ENCODE assay signal across 30 mouse cellular contexts in genomic region chr16:38782524-38783067, GRCm38 (mm10). TPM values are rescaled to one million over a fixed set of nuclear protein-coding genes. Genes with fewer than 3 reads are reported as not detected.
DNase-seq lines count a peak whose midpoint lies in the region; ATAC-seq and TF ChIP-seq lines count a peak whose summit lies in the region.
"Had no signal": no experiment of that assay in that cellular context is flagged by ENCODE, and none has a peak within 500 bp of the region (broad histone marks: within the 10 kb centered on the region; RNA-seq: fewer than 3 reads in every experiment).

No protein-coding gene starts in this region.

- H3K36me3 ChIP-seq in hindbrain, embryonic 15.5 days: no peaks in the 10 kb centered on the region
- no peaks in the 10 kb centered on the region for H3K36me3 ChIP-seq in hindbrain, embryonic 12.5 days
- no peaks in the 10 kb centered on the region for H3K36me3 ChIP-seq in neural tube, embryonic 14.5 days (ENCODE audit: control insufficient read depth, insufficient read depth, low read length)
- H3K36me3 ChIP-seq: forebrain, embryonic 12.5 days; G1E; kidney, embryonic 15.5 days; limb, embryonic 12.5 days; lung, embryonic 15.5 days; midbrain, embryonic 12.5 days; stomach, embryonic 15.5 days had no signal

- no peak overlapping the region for H3K27ac ChIP-seq in hindbrain, embryonic 15.5 days (replicated peaks)
- no peak overlapping the region for H3K27ac ChIP-seq in hindbrain, embryonic 12.5 days
- H3K27ac ChIP-seq in neural tube, embryonic 14.5 days (ENCODE audit: low read depth, low read length): no peak overlapping the region
- H3K27ac ChIP-seq: forebrain, embryonic 12.5 days; kidney, embryonic 15.5 days; left cerebral cortex, adult 2 months; limb, embryonic 12.5 days; lung, embryonic 15.5 days; midbrain, embryonic 12.5 days; stomach, embryonic 15.5 days had no signal

- no peak overlapping the region for H3K4me2 ChIP-seq in hindbrain, embryonic 15.5 days
- H3K4me2 ChIP-seq in hindbrain, embryonic 12.5 days (replicated peaks): no peak overlapping the region
- no peak overlapping the region for H3K4me2 ChIP-seq in neural tube, embryonic 14.5 days (ENCODE audit: low read depth, low read length)
- H3K4me2 ChIP-seq: forebrain, embryonic 12.5 days; heart, embryonic 11.5 days; kidney, embryonic 15.5 days; limb, embryonic 12.5 days; lung, embryonic 15.5 days; midbrain, embryonic 12.5 days; stomach, embryonic 15.5 days had no signal

- H3K4me1 ChIP-seq in hindbrain, embryonic 15.5 days (replicated peaks): no peaks in the 10 kb centered on the region
- 0 out of 2 replicates have a peak, but pooled peaks cover 6% of the 10 kb centered on the region for H3K4me1 ChIP-seq in hindbrain, embryonic 12.5 days
- H3K4me1 ChIP-seq in neural tube, embryonic 14.5 days (ENCODE audit: control insufficient read depth, insufficient read depth, low read length): no peaks in the 10 kb centered on the region
- H3K4me1 ChIP-seq: forebrain, embryonic 12.5 days; kidney, embryonic 15.5 days; limb, embryonic 12.5 days; midbrain, embryonic 12.5 days; stomach, embryonic 15.5 days had no signal

- H3K9me3 ChIP-seq in hindbrain, embryonic 15.5 days: no peaks in the 10 kb centered on the region
- no peaks in the 10 kb centered on the region for H3K9me3 ChIP-seq in hindbrain, embryonic 12.5 days (replicated peaks)
- no peaks in the 10 kb centered on the region for H3K9me3 ChIP-seq in neural tube, embryonic 14.5 days (ENCODE audit: control insufficient read depth, low read length)
- H3K9me3 ChIP-seq: forebrain, embryonic 12.5 days; G1E; kidney, embryonic 15.5 days; limb, embryonic 12.5 days; lung, embryonic 15.5 days; midbrain, embryonic 12.5 days; stomach, embryonic 15.5 days had no signal

- WGBS in hindbrain, embryonic 15.5 days: 36% methylated on average over 2 of the region's 2 CpGs
- WGBS in hindbrain, embryonic 12.5 days: 50% methylated on average over 2 of the region's 2 CpGs
- 50% methylated on average over 2 of the region's 2 CpGs for WGBS in neural tube, embryonic 14.5 days

- DNase-seq in neural tube, embryonic 10.5 days (ENCODE audit: extremely low spot score, low spot score): no peak
- DNase-seq in brain, embryonic 14.5 days (ENCODE audit: low read depth): peak; percentile 31
- peak; percentile 37 for DNase-seq in mesoderm, embryonic 11.5 days (ENCODE audit: low read depth, low spot score)
- DNase-seq: adrenal gland, postnatal 10 days; cerebellum, adult 11 months; cerebellum, adult 9-11 months; gastrocnemius, postnatal 14 days; heart, postnatal 36 days; kidney, adult 18-20 months; kidney, postnatal 25 days; right cerebral cortex, postnatal 14 days had no signal

- no peak for TF ChIP-seq POLR2A in brain, embryonic 14.5 days (IDR thresholded peaks at IDR 0.05; ENCODE audit: borderline replicate concordance, extremely low read depth, insufficient read depth, insufficient read length, poor library complexity, severe bottlenecking)

- no peaks in the 10 kb centered on the region for H3K27me3 ChIP-seq in hindbrain, embryonic 15.5 days
- H3K27me3 ChIP-seq in hindbrain, embryonic 12.5 days: no peaks in the 10 kb centered on the region
- no peaks in the 10 kb centered on the region for H3K27me3 ChIP-seq in neural tube, embryonic 14.5 days (ENCODE audit: control insufficient read depth, insufficient read depth, low read length)
- H3K27me3 ChIP-seq: forebrain, embryonic 12.5 days; lung, embryonic 15.5 days; midbrain, embryonic 12.5 days; stomach, embryonic 15.5 days had no signal

- no peak for TF ChIP-seq CTCF in brain, embryonic 14.5 days (IDR thresholded peaks at IDR 0.05; ENCODE audit: borderline replicate concordance, extremely low read depth, insufficient read depth, insufficient read length)

- ATAC-seq in hindbrain, embryonic 15.5 days (ENCODE audit: low FRiP score, low read depth): peak; percentile 51; the same call in 1 of the 2 replicates
- no peak for ATAC-seq in hindbrain, embryonic 12.5 days (ENCODE audit: low FRiP score)
- ATAC-seq in neural tube, embryonic 14.5 days (ENCODE audit: low read depth): peak; percentile 41; the same call in 1 of the 2 replicates
- no peak for ATAC-seq in activated CD4-positive, CD25-positive, alpha-beta regulatory T cell, adult 4 months

- no peak overlapping the region for H3K9ac ChIP-seq in hindbrain, embryonic 15.5 days
- H3K9ac ChIP-seq in hindbrain, embryonic 12.5 days: no peak overlapping the region
- no peak overlapping the region for H3K9ac ChIP-seq in neural tube, embryonic 14.5 days (replicated peaks; ENCODE audit: low read depth, low read length)
- H3K9ac ChIP-seq: forebrain, embryonic 12.5 days; kidney, embryonic 15.5 days; limb, embryonic 12.5 days; lung, embryonic 15.5 days; midbrain, embryonic 12.5 days; stomach, embryonic 15.5 days had no signal

- no peak overlapping the region for H3K4me3 ChIP-seq in hindbrain, embryonic 15.5 days
- H3K4me3 ChIP-seq in hindbrain, embryonic 12.5 days: no peak overlapping the region
- H3K4me3 ChIP-seq in neural tube, embryonic 14.5 days (ENCODE audit: low read depth, low read length): no peak overlapping the region
- H3K4me3 ChIP-seq: forebrain, embryonic 12.5 days; kidney, embryonic 15.5 days; left cerebral cortex, adult 2 months; limb, embryonic 12.5 days; lung, embryonic 15.5 days; midbrain, embryonic 12.5 days; stomach, embryonic 15.5 days had no signal

RNA-seq across cellular contexts. Expression of gene Upk1b, which starts 17.5 kb away (rescaled TPM):
- polyA plus RNA-seq in hindbrain, embryonic 15.5 days (2015; fragmentation: Nextera tagmentation; extraction: Ambion mirVana): 0.56 and 0.72 TPM in 2 replicates
- polyA plus RNA-seq in hindbrain, embryonic 12.5 days (2016; fragmentation: Nextera tagmentation; extraction: Ambion mirVana): 3.2 and 3.8 TPM in 2 replicates
- not detected in 2 replicates for polyA plus RNA-seq in neural tube, embryonic 14.5 days (2014; fragmentation: Nextera tagmentation; extraction: Ambion mirVana)
- polyA plus RNA-seq in brain, embryonic 14.5 days (2012; rRNA removed): 1.3 and 2.7 TPM in 2 replicates
- not detected for polyA plus RNA-seq in activated CD4-positive, CD25-positive, alpha-beta regulatory T cell, adult 4 months (2017; shearing (Covaris generic))
- polyA plus RNA-seq: G1E had no signal

RNA-seq across cellular contexts. Expression of gene B4galt4, which starts 40.5 kb away (rescaled TPM):
- polyA plus RNA-seq in hindbrain, embryonic 15.5 days (2015; fragmentation: Nextera tagmentation; extraction: Ambion mirVana): 35.6 and 39.1 TPM in 2 replicates
- 29.9 and 33.4 TPM in 2 replicates for polyA plus RNA-seq in hindbrain, embryonic 12.5 days (2016; fragmentation: Nextera tagmentation; extraction: Ambion mirVana)
- 32.7 and 34.9 TPM in 2 replicates for polyA plus RNA-seq in neural tube, embryonic 14.5 days (2014; fragmentation: Nextera tagmentation; extraction: Ambion mirVana)
- polyA plus RNA-seq in brain, embryonic 14.5 days (2012; rRNA removed): 14.1 and 18.8 TPM in 2 replicates
- polyA plus RNA-seq in activated CD4-positive, CD25-positive, alpha-beta regulatory T cell, adult 4 months (2017; shearing (Covaris generic)): 10 to 100 TPM; 11.7 to 11.9 TPM
- polyA plus RNA-seq: G1E had no signal

RNA-seq across cellular contexts. Expression of gene 4930435E12Rik, which starts 46.0 kb away (rescaled TPM):
- not detected in 2 replicates for polyA plus RNA-seq in hindbrain, embryonic 15.5 days (2015; fragmentation: Nextera tagmentation; extraction: Ambion mirVana)
- not detected in 2 replicates for polyA plus RNA-seq in hindbrain, embryonic 12.5 days (2016; fragmentation: Nextera tagmentation; extraction: Ambion mirVana)
- polyA plus RNA-seq in neural tube, embryonic 14.5 days (2014; fragmentation: Nextera tagmentation; extraction: Ambion mirVana): not detected in 2 replicates
- not detected in 2 replicates for polyA plus RNA-seq in brain, embryonic 14.5 days (2012; rRNA removed)
- polyA plus RNA-seq in activated CD4-positive, CD25-positive, alpha-beta regulatory T cell, adult 4 months (2017; shearing (Covaris generic)): not detected
- polyA plus RNA-seq: embryonic facial prominence, embryonic 14.5 days; forebrain, embryonic 12.5 days; G1E; heart, embryonic 11.5 days; heart, embryonic 16.5 days; kidney, embryonic 15.5 days; limb, embryonic 12.5 days; liver, adult 2 months; liver, embryonic 16.5 days; lung, embryonic 15.5 days; midbrain, embryonic 12.5 days; neural tube, embryonic 11.5 days; small intestine, adult 2 months; stomach, embryonic 15.5 days had no signal

Comparison
In these comparisons a context has a peak if more than half of its experiments do, and no peak if none do; other contexts are left out.
1. ATAC-seq: peak in hindbrain, embryonic 15.5 days (single experiment) and neural tube, embryonic 14.5 days (single experiment); none in hindbrain, embryonic 12.5 days (single experiment) and activated CD4-positive, CD25-positive, alpha-beta regulatory T cell, adult 4 months (single experiment).